Mouse (Mus musculus) CD4-positive, CD25-positive, alpha-beta regulatory T cell (primary cell): ENCODE measurements around the gene Vmn1r23. TPM values are rescaled to one million over a fixed set of nuclear protein-coding genes. Genes with fewer than 3 reads are reported as not detected.

Experiments
- polyA plus RNA-seq: library from polyadenylated mRNA; unstranded; fragments of 100-300 nt; shearing (Covaris generic); gene quantifications from one replicate; pipeline ENCODE4 v1.2.1, GENCODE M21; 2017

The Vmn1r23 gene
- not detected for polyA plus RNA-seq

GRCm38 (mm10) chr6:57926738-57927137 lies at the start of gene Vmn1r23:
Gene Vmn1r23 (minus strand): TSS chr6:57926838.

GRCm38 (mm10) chr6:57961403-57961802 lies 34.8 kb upstream of the Vmn1r23 start, which contains the start of gene Vmn1r24:
Gene Vmn1r24 (minus strand): TSS chr6:57961503.

GRCm38 (mm10) chr6:57907928-57908327 lies 18.7 kb downstream of the Vmn1r23 start, which contains the start of gene Vmn1r22:
Gene Vmn1r22 (minus strand): TSS chr6:57908028.

Other genes with a start within 250 kb of the Vmn1r23 start
- gene Pyurf, start 234.8 kb downstream of the Vmn1r23 start, polyA plus RNA-seq: 5.4 TPM
- gene Lancl2, start 224.3 kb downstream of the Vmn1r23 start, polyA plus RNA-seq: 5.3 TPM
- gene Vopp1, start 101.7 kb downstream of the Vmn1r23 start, polyA plus RNA-seq: 19.0 TPM
- gene Vmn1r21, start 76.5 kb downstream of the Vmn1r23 start, polyA plus RNA-seq: not detected
- gene Vmn1r22, start 18.8 kb downstream of the Vmn1r23 start, polyA plus RNA-seq: 0.12 TPM
- gene Vmn1r24, start 34.7 kb upstream of the Vmn1r23 start, polyA plus RNA-seq: not detected
- not detected for gene Vmn1r25, start 54.0 kb upstream of the Vmn1r23 start, polyA plus RNA-seq
- gene Vmn1r26, start 88.3 kb upstream of the Vmn1r23 start, polyA plus RNA-seq: not detected